Mouse (Mus musculus) hindbrain, embryonic 11.5 days (tissue): Measurements from ENCODE around the gene Frem1. TPM values are rescaled to one million over a fixed set of nuclear protein-coding genes. Genes with fewer than 3 reads are reported as not detected.

ENCODE experiments used
- ATAC-seq: fragments of 200-750 bp; cut with Nextera tagmentation; 2 replicates; pipeline ENCODE4 v1.8.0; 2017; ENCODE audit warnings: mild to moderate bottlenecking, moderate TSS enrichment, moderate library complexity; ENCODE audit not compliant: low FRiP score
- DNase-seq: peaks from one replicate; pipeline ENCODE4 v3.0.0-alpha.2; 2015; ENCODE audit warnings: low spot score
- H3K27ac ChIP-seq: fragments of 300-500 bp; sonication (generic); 2 replicates; pipeline ENCODE4 v1.5.1; 2014; ENCODE audit warnings: mild to moderate bottlenecking, low read depth, low read length
- H3K27me3 ChIP-seq: fragments of 300-500 bp; sonication (generic); 2 replicates; pipeline ENCODE4 v1.6.1; 2014; ENCODE audit warnings: mild to moderate bottlenecking, low read length, moderate library complexity, mixed read lengths; ENCODE audit not compliant: control insufficient read depth, insufficient read depth
- H3K36me3 ChIP-seq: fragments of 300-500 bp; sonication (generic); 2 replicates; pipeline ENCODE4 v1.6.1; 2014; ENCODE audit warnings: mild to moderate bottlenecking, low read length, moderate library complexity, mixed read lengths; ENCODE audit not compliant: control insufficient read depth, insufficient read depth
- H3K4me1 ChIP-seq: fragments of 300-500 bp; sonication (generic); replicated peaks from 2 replicates; pipeline ENCODE4 v1.6.1; 2014; ENCODE audit warnings: low read length, mixed read lengths; ENCODE audit not compliant: control insufficient read depth, insufficient read depth
- H3K4me2 ChIP-seq: fragments of 300-500 bp; sonication (generic); replicated peaks from 2 replicates; pipeline ENCODE4 v1.6.1; 2014; ENCODE audit warnings: mild to moderate bottlenecking, low read depth, low read length
- H3K4me3 ChIP-seq: fragments of 300-500 bp; sonication (generic); 2 replicates; pipeline ENCODE4 v1.5.1; 2014; ENCODE audit warnings: low read depth, low read length
- H3K9ac ChIP-seq: fragments of 300-500 bp; sonication (generic); 2 replicates; pipeline ENCODE4 v1.6.1; 2014; ENCODE audit warnings: low read depth, low read length
- H3K9me3 ChIP-seq: fragments of 300-500 bp; sonication (generic); 2 replicates; pipeline ENCODE4 v1.6.1; 2016; ENCODE audit warnings: low read length; ENCODE audit not compliant: control insufficient read depth
- WGBS: fragments of 180-500 bp; shearing (Covaris S2); extraction: QIAGEN DNeasy Blood & Tissue Kit; methylation state at CpG from one replicate; pipeline ENCODE4 v1.1.7; 2014; 5-methylcytosine and 5-hydroxymethylcytosine counted together
- polyA plus RNA-seq: library from polyadenylated mRNA; unstranded; fragments of >200 nt; fragmentation: Nextera tagmentation; extraction: Ambion mirVana; gene quantifications from 2 replicates; pipeline ENCODE4 v1.2.1, GENCODE M21; 2014

The Frem1 gene
- polyA plus RNA-seq, 1 experiment from 2014 or later, result 6.4 TPM

DNA sequence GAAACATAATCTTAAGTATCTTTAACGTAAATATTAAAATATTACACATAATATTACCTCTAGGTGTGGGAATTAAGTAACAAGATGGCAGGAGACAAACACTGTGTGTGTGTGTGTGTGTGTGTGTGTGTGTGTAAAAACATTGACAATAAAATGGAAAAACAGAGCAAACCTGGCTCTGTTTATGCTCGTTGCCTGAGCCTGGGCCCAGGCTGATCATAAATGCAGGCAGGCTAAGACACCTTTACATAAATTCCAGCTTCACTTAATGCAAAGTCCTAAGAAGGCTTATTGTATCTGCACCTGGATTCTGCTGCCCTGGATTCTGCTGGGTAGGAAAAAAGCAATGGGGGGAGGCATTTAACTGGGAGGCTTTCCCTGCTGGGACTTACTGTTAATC, 160.6 kb downstream of the Frem1 start:
- Histone ChIP-seq H3K4me1 (no peaks in the 10 kb centered on the region), H3K36me3 (no peaks in the 10 kb centered on the region), H3K27me3 (no peaks in the 10 kb centered on the region), H3K4me2 (no peak overlapping the region), H3K27ac (no peak overlapping the region), H3K9me3 (no peaks in the 10 kb centered on the region), H3K4me3 (no peak overlapping the region), H3K9ac (no peak overlapping the region)
- 85% methylated on average over 2 of the region's 2 CpGs for WGBS
- no peak for DNase-seq
- ATAC-seq, result no peak

DNA sequence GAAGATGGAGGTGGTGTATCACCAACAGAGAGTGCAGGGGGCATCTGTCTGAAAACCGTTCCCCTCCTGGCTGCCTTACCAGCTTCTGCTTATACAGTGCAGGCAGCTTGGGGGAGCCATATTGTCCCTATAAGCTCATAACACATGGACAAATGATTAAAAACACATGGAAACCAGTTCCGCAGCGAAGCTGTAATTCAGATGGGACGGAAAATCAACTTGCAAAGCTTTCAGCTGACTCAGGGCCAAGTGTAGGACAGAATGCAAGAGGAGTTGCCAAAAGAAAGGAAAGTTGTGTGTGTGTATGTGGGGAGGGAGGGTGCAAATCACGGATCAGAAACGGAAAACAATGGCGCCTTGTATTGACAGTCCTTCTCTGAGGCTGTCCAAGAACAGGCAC, 161.1 kb downstream of the Frem1 start:
- no peak overlapping the region for H3K4me3 ChIP-seq
- H3K4me1 ChIP-seq, result no peaks in the 10 kb centered on the region
- ATAC-seq (no peak), DNase-seq (peak; percentile 34)
- H3K9me3 ChIP-seq, result no peaks in the 10 kb centered on the region
- no peak overlapping the region for H3K4me2 ChIP-seq
- WGBS, result 67% methylated on average over 7 of the region's 7 CpGs
- no peaks in the 10 kb centered on the region for H3K36me3 ChIP-seq
- H3K9ac ChIP-seq, result no peak overlapping the region
- H3K27me3 ChIP-seq, result no peaks in the 10 kb centered on the region
- no peak overlapping the region for H3K27ac ChIP-seq

DNA sequence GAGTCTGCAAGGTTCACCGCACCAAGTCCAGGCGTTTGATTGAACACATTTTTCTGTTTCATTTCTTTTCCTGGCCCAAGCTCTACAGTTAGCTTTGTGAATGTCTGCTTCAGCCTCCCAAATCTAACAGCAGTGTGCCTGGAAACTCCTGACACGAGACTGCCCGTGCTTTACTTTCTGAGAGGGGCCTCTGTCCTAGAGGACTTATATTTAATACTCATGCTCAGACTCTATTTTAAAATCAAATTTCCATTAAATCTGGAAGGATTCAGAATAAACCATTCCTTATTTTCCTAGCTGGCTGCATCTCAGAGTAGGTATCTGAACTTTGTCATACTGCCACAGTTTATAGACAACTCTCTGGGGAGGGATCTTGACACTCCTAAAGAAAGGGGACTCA, 161.6 kb downstream of the Frem1 start:
- Histone ChIP-seq H3K4me1 (0 out of 2 replicates have a peak, but pooled peaks cover 2% of the 10 kb centered on the region), H3K27ac (no peak overlapping the region), H3K4me2 (no peak overlapping the region), H3K9ac (no peak overlapping the region), H3K36me3 (no peaks in the 10 kb centered on the region), H3K4me3 (no peak overlapping the region), H3K27me3 (no peaks in the 10 kb centered on the region), H3K9me3 (no peaks in the 10 kb centered on the region)
- WGBS, result 79% methylated on average over 4 of the region's 4 CpGs
- DNase-seq (no peak), ATAC-seq (no peak)

DNA sequence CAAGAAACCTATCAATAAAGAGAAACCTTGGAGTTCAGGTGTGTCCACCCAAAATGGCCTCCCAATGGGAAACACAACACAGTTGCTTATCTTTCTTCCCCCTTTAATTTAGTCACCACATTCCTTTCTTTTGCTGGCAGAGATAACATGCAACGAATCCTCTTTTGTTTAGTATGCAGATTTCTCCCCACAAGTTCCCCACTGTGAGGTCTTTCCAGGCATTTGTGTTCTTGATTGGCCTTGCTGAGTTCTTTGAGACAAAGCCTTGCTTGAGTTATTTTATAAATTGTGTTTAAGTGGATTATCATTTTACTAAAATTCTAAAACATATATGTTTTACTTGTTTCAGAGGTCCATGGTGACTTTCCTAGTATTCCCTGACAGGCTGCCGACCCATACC, 166.0 kb downstream of the Frem1 start:
- H3K4me1 ChIP-seq, result 0 out of 2 replicates have a peak, but pooled peaks cover 2% of the 10 kb centered on the region
- no peaks in the 10 kb centered on the region for H3K27me3 ChIP-seq
- ATAC-seq, result no peak
- 54% methylated on average over 2 of the region's 2 CpGs for WGBS
- H3K36me3 ChIP-seq, result no peaks in the 10 kb centered on the region
- no peak overlapping the region for H3K27ac ChIP-seq
- H3K4me2 ChIP-seq, result no peak overlapping the region
- no peak for DNase-seq
- no peaks in the 10 kb centered on the region for H3K9me3 ChIP-seq
- no peak overlapping the region for H3K9ac ChIP-seq
- no peak overlapping the region for H3K4me3 ChIP-seq

DNA sequence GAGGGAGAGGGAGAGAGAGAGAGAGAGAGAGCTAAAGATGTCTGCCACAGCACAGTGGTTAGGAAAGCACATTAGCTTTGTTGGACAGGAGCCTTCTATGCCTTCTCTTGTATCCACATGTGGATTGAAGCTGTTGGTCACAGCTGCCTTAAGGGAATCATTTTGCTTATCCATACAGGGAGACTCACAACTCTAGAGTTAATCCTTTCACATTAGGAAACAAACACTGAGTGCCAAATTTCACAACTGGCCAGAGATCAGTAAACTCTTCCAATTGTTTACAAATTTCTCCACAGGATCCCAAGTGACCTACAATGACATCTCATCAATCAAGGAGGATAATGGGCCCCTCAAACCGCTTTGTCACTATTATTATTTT, 166.6 kb downstream of the Frem1 start:
- Histone ChIP-seq H3K4me1 (0 out of 2 replicates have a peak, but pooled peaks cover 2% of the 10 kb centered on the region), H3K27me3 (no peaks in the 10 kb centered on the region), H3K9ac (no peak overlapping the region), H3K4me3 (no peak overlapping the region), H3K4me2 (no peak overlapping the region), H3K27ac (no peak overlapping the region), H3K36me3 (no peaks in the 10 kb centered on the region), H3K9me3 (no peaks in the 10 kb centered on the region)
- ATAC-seq (no peak), DNase-seq (no peak)
- 17% methylated on average over 1 of the region's 1 CpGs for WGBS

DNA sequence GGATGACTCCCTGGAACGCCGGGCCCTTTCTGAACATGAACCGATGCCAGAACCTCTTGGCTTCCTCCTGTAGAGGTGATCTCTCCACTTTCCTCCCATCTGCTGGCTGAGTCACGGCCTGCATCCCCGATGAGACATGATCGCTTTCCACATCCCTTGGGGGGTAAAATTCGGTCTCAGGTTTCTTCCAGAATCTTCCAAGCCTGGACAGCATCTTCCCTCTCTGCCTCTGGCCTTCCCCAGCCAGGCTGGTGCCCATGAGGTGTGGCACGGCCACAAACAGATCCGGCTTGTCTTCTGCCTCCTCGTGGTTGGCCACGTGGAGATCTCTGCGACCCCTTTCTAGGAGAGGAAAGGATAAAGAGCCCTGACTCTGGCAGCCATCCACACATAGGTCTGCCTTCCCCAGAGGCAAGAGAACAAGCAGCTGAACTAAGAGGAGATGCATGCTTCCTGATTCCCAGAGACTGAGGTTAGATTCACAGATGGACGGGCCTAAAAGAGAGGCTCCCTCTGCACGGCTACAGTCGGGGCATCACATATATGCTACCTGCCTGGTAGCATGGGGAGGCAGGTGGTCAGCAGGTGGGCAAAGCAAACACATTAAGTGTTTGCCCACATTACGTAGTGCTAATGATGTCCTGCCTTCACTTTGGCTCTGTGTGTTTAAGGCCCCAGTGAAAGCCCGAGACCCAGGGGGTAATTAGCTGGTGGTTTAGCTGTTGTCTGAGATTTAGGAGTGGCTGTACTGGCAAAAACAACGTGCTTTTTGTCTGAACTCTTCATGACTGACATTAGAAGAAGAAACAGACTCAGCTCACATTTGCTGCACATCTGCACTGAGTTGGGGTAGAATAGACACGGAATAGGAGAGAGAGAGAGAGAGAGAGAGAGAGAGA, 167.3 kb downstream of the Frem1 start, which contains the start of gene Cer1:
Gene Cer1 (minus strand): TSS at position 513 of the 899 bp plus-strand sequence.
- H3K4me3 ChIP-seq, result no peak within 1 kb of the TSS
- H3K9ac ChIP-seq, result no peak within 1 kb of the TSS
- no peaks in the 10 kb centered on the region for H3K36me3 ChIP-seq
- 0 out of 2 replicates have a peak, but pooled peaks cover 2% of the 10 kb centered on the region for H3K4me1 ChIP-seq
- ATAC-seq, result no peak
- H3K9me3 ChIP-seq, result no peaks in the 10 kb centered on the region
- no peaks in the 10 kb centered on the region for H3K27me3 ChIP-seq
- no peak within 1 kb of the TSS for H3K4me2 ChIP-seq
- H3K27ac ChIP-seq, result no peak within 1 kb of the TSS
- DNase-seq, result no peak
- WGBS, result 63% methylated on average over 18 of the region's 19 CpGs

DNA sequence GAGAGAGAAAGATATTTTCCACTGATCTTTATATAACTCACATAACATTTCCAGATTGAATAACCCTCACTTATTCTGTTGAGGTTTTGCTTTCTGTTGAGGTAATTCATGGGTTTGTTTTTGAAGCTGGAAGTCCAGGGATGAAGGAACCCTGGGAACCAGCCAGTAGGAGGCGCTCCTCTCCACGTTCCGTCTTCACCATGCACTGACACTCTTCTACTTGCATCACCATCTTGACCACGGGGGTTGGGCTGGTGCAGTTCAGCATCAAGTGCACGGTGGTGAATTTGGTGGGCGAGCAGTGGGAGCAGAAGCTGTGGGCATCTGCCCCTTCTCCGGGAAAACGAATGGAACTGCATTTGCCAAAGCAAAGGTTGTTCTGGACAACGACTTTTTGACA, 169.6 kb downstream of the Frem1 start:
- DNase-seq, result no peak
- Histone ChIP-seq H3K9me3 (no peaks in the 10 kb centered on the region), H3K9ac (no peak overlapping the region), H3K4me3 (no peak overlapping the region), H3K36me3 (no peaks in the 10 kb centered on the region), H3K4me1 (0 out of 2 replicates have a peak, but pooled peaks cover 2% of the 10 kb centered on the region), H3K4me2 (no peak overlapping the region), H3K27me3 (no peaks in the 10 kb centered on the region), H3K27ac (no peak overlapping the region)
- no peak for ATAC-seq
- WGBS, result 79% methylated on average over 9 of the region's 9 CpGs

DNA sequence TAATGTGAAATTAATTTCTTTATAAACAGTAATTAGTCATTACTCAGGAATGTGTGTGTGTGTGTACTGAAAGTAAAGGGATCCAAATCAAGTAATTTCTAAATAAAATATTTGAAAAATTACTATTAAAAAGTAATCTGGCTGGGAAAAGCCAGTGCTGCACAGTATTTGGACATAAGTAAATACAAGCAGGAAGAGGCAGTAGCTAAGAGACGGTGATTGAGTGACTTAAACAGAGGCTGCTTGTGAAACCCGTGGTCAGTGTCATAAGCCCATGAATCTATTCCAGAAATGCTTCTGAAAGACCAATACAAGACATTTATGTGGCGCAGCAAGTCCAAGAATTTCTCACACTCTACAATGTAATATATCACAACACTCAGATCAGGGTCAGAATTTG, 170.8 kb downstream of the Frem1 start:
- Histone ChIP-seq H3K27me3 (no peaks in the 10 kb centered on the region), H3K9me3 (no peaks in the 10 kb centered on the region), H3K9ac (no peak overlapping the region), H3K27ac (no peak overlapping the region), H3K4me1 (0 out of 2 replicates have a peak, but pooled peaks cover 2% of the 10 kb centered on the region), H3K4me2 (no peak overlapping the region), H3K4me3 (no peak overlapping the region), H3K36me3 (no peaks in the 10 kb centered on the region)
- no peak for DNase-seq
- WGBS, result 73% methylated on average over 3 of the region's 3 CpGs
- ATAC-seq, result no peak

DNA sequence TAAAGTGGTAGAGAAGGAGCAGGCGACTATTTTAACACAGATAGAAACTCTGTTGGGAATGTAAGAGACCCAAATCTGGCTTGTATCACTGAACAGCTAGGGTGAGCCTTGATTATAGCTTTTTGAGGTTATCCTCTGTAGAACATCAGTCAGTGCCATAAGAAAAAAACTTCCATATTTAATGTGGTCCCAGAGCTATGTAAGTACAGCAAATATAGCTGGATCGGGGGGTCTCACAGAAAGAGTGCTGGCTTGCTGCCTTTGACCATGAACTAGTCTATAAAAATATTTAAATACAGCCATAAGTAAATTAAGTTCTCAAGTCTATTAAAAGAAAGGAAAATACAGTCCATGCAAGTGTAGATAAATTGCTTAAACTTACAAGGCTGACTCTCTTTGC, 171.9 kb downstream of the Frem1 start:
- Histone ChIP-seq H3K9me3 (no peaks in the 10 kb centered on the region), H3K36me3 (no peaks in the 10 kb centered on the region), H3K4me2 (no peak overlapping the region), H3K4me3 (no peak overlapping the region), H3K27ac (no peak overlapping the region), H3K9ac (no peak overlapping the region), H3K4me1 (no peaks in the 10 kb centered on the region), H3K27me3 (no peaks in the 10 kb centered on the region)
- DNase-seq, result no peak
- no peak for ATAC-seq
- WGBS, result 89% methylated on average over 2 of the region's 2 CpGs
